Mouse (Mus musculus) hematopoietic stem cell, adult 5-6 weeks (primary cell): ENCODE measurements at regions not wholly inside any gene's neighbourhood (a gene's known extent, or its start where the extent isn't known, plus 50 kb on each side); places are given as distances from the start of the nearest gene placed in this dataset.

Experiments
- ATAC-seq, 2 experiments: fragments of 125-278 bp in 1 of 2; replicated peaks in 1 of 2; 2 replicates each; pipeline ENCODE4 v1.8.0; 2016 to 2017; ENCODE audit warnings: inconsistent platforms in 2 of 2, mild to moderate bottlenecking in 2 of 2, moderate number of reproducible peaks in 2 of 2, low read depth in 1 of 2, moderate TSS enrichment in 1 of 2; ENCODE audit not compliant: low FRiP score in 2 of 2, poor library complexity in 2 of 2, severe bottlenecking in 2 of 2, insufficient read depth in 1 of 2, low TSS enrichment in 1 of 2

DNA sequence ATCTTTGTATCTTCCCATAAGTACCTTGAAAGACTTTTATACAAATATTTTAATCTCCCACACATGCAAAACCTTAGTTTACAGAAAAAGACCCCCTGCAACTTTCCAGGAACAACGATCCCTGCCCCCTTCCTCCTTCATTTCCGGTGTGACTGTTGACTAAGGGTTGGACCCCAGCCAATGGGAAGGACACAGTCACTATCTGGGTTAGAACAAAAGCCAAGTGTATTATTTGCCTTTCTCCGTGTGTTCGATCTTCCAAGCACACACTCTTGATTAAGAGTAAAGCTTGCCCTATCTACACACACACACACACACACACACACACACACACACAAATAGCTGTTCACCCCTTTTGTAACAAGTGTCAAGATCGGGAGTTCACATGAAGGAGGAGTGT, 172.8 kb upstream of the Atp2b1 start:
- no peak for ATAC-seq

DNA sequence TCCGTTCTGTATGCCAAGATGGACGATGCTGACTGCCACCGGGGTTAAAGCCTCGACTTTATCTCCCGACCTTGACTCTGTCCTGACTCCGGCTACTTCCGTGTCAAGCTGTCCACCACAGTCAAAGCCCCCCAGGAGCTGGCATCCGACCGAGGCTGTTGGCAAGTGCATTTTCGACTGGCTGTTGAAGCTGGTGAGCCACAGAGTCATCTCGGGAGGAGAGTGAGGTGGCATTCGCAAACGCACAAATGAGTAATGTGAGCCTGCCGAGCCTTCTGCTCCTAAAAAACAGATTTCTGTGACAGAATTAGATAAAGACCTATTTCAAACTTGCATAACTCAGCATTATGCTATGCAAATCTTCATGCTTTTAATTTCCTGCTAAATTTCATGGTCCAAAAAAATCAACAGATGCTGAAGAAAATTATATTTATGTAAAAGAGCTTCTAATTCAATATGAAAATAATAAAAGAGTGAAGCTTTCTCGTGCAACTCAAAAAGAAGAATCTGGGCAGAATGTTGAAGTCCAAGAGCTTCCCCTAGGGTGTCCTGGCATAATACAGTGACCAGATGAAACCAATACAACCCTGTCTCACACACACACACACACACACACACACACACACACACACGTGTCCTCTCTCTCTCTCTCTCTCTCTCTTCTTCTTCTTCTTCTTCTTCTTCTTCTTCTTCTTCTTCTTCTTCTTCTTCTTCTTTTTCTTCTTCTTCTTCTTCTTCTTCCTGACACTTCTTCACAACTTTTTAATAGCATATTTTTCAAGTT, 171.2 kb upstream of the Atp2b1 start:
- no peak for ATAC-seq

DNA sequence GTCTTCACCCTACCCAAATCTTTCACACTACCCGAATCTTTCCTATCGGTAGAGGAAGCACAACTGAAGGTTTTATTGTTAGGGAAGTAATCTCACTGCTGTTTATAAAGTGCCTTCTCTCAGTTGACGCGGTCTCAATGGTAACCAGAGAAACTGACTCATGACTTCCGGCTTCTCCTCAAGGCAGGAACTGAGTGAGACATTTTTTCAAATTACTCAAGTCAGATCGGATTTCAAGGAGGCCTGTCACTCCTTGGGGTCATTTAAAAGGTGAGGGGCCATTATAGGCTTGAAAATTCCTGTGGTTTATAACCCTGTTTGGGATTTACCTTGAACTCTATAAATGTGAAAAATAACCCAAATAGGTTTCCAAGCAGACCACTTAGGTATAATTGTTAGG, 170.0 kb upstream of the Atp2b1 start:
- peak; percentile 97 for ATAC-seq

DNA sequence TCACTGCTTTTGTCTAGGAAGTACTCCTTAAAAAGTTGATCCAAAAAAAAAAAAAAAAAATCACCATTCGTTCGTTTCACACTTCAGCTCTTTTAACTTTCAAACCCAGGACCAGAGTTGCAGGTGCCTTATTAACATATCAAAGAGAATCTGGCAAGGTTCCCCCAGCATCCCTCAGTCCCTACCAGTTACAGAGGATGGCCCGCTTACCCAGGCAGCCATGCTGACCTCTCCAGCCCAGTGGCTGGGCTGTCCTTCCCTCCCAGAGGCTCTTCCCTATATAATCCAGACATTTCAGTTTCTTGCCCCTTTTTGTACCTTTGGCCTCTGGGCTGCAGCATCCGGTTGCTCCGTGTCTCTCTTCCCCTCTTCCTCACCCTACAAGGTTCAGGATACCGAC, 169.5 kb upstream of the Atp2b1 start:
- ATAC-seq = no peak

DNA sequence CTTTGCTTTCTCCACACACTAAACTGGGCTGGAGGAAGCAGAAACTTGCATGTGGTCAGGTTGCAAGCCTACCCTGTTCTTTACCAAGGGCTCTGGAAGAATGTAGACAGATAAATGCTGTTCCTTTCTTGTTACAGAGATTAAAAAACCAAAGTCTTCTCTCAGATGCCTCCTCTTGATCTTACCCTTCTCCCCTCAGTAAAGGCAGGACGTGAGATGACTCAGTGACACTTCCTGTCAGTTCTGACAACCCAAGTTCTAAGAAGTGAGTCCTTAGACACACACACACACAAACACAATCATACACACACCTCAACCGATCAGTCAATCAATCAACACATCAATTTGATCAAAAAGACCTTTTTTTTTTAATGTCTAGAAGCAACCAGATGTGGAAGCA, 168.8 kb upstream of the Atp2b1 start:
- no peak for ATAC-seq

DNA sequence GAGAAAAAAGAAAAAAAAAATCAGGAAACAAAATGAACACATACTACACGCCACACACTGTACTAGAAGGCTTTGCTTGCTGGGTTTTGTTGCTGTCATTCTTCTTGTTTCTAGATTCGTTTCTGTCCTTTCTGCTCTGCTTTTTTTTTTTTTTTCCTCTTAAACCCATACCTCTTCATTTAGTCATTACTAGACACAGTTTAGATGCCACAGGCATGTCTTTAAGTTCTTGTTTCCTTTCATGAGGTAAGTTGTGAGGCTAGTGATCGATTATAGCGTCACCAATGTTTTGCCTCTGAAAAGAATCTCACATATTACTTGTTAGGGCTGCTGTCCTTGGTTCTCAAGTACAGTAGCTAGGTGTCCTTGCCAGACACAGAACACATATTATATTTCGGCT, 168.3 kb upstream of the Atp2b1 start:
- ATAC-seq = no peak

DNA sequence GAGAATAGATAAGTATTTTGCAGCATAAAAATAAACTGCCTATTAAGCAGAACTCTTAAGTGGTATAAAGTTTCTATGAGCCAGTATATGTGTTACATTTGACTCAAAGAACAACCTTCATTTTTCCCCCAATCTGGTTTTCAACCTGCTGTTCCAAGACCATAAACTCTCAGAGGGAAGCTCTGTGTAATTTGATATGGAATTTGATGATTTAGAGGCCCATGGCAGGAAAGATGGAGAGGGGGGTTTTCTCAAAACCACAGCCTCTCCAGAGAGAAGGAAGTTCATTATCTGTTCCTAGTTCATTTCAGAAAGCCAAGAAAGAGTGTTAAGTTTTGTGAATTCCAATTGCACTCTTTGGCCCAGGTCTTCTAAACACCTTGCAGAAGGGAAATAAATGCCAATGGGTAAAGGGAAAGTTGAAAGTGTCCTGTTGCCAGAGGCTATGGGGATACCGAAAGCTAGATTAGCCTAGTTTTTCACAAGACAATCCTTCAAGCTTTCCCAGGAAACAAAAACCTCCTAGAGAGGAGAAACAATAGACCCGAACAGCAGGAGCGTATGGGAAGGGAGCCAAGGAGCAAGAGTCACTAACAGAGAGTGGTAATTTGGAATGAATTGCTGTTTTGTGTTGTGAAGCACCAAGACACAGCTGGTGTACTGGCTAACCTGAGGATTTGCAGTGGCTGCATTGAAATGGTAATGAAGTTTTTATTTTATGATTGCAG, 165.2 kb upstream of the Atp2b1 start:
- no peak; a peak in 1 of 4 replicates for ATAC-seq

DNA sequence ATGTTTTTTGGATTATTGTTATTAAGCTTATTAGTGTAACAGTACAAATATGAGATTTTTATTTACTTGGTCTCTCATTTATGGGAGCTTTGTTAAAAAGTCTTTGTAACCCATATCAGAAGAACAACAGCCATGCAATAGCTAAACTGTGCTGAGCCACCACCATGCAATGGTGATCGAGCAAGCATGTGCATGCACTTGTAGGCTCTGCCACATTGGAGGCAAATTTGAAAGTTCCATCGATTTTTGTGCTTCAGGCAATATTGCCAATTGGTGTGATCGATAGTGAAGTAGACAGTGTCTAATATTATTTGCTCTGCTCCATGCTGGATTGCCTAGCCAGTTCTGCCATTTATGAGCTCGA, 164.6 kb upstream of the Atp2b1 start:
- ATAC-seq = no peak

DNA sequence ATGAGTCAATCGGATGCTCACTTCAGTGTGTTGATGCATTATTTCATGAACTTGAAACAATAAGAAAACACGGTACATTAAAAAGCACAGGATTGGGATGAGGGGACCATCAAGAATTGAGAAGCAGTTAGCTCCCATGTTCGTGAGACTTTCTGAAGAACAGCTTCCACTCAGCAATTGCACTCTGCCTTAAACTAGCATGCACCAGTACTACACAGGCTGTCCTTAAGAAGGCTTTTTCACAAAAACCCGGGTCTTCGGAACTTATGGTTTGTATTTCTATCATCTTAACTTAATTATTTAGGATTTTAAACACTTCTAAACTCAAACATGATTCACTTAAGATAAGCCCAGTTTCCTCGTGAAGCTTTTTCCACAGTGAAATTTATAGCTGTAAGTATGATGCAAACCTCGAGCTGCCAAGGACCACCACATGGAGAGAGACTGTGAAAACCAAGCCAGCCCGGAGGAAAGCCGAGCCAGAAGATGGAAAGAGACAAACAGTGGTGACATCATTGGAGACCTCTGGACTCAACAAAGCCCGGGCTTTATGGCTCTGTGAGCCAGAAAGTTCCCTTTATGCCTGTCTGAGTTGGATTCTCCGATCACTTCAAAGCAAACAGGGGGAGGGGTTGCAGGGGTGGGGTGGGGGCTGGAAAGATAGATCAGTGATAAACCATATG, 162.7 kb upstream of the Atp2b1 start:
- ATAC-seq = no peak

DNA sequence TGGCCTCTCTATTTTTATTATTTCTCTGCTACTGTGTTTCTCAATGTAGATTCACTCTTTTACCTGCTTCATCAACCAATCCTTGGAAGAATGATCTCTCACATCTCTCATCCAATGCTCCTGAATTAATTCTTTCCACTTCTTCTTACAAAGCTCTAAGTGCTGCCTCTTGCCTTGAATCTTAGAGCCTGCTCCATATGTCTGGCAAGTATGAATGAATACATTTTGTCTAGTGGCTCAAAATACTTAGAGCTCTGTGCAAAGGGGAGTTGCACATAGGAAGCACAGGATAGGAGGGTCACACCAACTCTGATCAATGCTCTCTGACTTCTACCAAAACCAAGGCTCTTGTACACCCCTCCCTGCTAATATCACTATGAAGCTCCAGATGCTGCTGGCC, 153.1 kb upstream of the Atp2b1 start:
- ATAC-seq = no peak

DNA sequence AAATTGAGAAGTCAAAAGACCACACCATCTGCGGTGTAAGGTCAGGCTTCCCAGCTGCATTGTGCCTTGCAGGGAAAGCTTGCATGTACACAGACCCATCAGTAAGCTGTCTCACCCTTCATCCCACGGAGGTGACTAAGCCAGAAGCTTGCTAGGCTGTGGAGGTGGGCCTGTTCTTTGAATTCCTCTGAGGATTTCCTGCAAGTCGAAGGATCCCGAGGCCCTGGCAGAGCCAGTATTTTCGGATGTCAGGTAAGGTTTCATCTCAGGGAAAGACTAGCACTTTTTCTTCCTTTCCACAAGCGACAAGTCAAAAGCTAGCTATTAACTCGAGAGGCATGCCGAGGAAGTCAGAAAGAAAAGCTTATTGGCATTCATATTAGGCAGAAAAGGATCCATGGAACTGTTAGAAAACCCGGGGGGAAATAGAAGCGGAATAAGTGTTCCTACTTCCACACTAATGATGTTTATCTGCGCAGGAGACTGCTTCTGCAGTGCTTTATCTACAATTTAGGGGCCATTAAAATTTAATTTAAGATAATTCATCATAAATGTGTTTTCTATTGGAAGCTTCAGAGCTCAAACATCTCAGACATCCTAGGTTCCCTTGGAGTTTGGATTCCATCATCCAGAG, 148.3 kb upstream of the Atp2b1 start:
- no peak for ATAC-seq

DNA sequence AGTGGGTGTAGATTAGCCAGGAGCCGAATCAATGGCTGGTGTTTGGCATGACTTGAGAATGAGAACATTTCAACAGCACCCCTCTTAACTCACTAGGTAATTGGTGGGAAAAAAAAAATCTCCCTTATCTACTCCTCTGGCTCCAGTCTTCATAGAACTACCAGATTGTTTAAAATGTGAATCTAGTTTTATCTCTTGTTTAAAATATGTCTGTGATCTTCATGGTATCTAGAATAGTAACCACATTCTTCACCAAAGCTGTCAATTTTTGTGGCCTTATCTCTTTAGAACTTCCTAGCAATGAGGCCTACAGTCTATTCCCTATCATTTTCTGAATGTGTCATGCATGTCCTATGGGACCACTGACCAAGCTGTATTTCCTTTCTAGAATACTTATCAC, 134.4 kb upstream of the Atp2b1 start:
- ATAC-seq = no peak

DNA sequence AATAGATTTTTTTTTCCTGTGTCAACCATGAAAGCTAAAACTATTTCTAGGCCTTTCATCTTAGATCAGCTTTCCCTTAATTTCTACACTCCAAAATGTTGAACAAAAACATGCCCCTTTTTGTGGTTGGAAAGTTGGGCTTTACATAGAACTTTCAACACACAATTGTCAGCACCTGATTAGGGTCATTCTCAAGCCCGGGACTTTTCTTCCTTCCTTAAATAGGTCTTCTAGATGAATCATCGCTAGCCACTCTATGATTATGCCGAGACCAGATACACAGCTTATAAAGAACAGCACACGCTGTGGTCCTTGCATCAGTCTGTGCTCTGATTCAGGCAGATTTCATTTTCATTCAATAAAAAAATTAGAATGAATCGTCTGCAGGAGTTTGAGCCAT, 133.3 kb upstream of the Atp2b1 start:
- ATAC-seq = no peak

DNA sequence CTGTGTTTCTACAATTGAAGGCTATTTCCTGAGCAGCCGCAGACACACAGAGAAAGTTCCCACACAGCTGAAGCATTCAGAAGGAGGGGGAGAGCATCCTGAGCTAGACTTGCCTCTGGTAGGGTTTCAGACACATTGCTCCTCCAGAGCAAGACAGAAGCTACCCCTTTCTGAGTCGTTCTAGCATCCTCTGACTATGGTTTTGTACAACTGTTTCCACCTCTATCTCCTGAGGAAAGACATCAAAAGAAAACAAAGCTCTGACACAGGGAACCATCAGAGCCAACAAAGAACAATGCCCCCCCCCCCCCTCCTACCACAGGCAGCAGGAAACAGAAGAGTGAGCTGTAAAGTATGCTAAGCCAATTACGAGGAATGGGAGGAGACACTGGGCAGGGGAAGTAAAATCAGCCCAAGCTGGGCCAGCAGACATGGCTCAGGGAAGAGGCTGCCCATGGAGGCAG, 132.3 kb upstream of the Atp2b1 start:
- ATAC-seq = peak; percentile 89 to 94

DNA sequence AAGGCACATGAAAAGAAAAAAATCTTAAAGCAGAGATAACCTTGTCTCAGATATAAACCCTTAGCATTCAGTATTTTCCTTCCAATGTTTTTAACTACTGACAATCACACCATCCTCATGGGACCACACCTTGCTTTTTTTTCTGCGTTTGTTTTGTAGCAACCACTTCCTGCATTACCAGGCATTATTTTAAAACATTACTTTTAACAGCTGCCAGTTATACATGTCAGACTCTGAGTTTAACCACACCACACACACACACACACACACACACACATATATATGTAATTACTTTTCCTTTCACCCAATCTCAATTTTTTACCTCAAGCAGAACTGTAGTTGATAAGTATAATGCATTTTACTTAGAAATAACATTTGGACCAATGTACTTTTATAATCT, 128.8 kb upstream of the Atp2b1 start:
- ATAC-seq = no peak

DNA sequence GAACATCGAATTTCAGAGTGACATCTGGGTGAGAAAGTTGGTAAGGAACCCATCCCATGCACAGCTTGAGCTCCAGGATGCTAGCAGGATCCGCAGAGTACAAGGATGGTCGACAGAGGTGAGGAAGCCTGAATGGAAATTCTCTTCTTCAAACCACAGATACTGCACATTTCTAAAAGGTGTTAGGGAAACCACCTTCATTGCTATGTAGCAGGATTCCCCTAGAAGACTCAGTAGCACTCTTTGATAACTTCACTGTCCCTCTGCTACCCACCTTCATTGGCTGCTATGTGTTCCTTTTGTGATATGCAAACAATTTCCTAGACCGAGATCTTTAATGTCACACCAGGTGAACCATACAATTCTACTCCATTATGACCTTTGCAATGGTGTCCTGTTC, 128.1 kb upstream of the Atp2b1 start:
- ATAC-seq = no peak

DNA sequence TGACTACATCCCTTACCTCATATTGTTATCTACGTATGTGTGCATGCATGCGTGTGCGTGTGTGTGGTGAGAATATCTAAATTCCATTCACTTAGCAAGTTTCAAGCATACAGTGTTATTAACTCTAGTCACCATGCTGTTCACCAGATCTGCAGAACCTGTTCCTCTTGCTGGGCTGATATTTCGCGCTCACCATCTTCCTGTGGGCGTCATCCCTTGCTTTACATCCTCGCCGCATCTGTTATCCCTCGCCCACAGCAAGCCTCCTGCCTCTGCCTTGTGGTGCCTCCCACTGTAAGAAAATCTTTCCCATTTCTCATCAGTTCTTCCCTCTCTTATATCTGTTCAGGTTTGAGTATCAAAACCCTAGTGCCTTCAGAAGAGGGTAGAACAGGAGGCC, 124.4 kb upstream of the Atp2b1 start:
- no peak for ATAC-seq

DNA sequence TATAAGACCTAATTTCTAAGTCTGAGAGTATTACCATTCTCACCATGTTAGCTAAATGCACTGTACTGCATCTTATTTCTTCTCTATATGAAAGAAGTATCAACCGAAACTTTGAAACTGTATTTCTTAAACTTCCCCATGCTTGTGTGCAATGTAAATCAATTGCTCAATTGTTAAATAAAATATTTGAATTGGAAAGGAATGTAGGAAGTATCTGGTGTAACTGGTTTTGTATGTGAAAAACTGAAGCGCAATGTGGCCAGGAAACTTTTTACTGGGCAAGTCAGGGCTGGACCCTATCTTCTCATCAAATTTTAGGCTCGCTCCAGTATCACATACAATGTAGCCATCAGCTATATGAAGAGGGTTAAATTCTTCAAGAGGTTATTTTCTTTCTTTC, 123.8 kb upstream of the Atp2b1 start:
- ATAC-seq = no peak
